Mouse (Mus musculus) regulatory T cell (primary cell): ENCODE measurements around the gene Tapbpl.

ENCODE experiments used
- in situ Hi-C: fragments of 300-600 bp; cut with MboI, MseI; formaldehyde crosslinking; loops from one replicate; pipeline ENCODE4 v1.15.1; 2025; ENCODE audit warnings: high pct_unique_total_duplicates

Tapbpl gene

GRCm38 (mm10) chr6:125240617-125241016 lies 9.0 kb upstream of the Tapbpl start:
- in situ Hi-C loops = no loop called here

DNA sequence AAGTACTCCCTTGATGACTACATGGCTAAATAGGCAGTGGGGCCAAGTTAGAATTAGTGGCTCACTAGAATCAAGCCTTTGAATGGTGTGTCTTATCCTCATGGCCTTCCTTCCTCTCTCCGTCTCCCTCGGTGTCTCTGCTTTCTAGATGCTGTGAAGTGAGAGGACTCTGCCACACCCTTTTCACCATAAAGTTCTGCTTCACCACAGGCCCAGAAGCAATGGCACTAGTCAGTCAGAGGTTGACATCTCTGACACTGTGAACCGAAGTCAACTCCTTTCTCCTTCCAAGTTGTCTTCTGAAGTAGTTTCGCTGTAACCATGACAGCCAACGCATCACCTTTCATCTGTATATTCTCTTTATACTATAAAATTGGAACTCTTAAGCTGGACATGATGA lies 7.9 kb upstream of the Tapbpl start:
- in situ Hi-C loops = no loop called here

GRCm38 (mm10) chr6:125238396-125238795 lies 6.7 kb upstream of the Tapbpl start:
- in situ Hi-C loops = no loop called here

- in situ Hi-C loops = no loop called here
Measured at GRCm38 (mm10) chr6:125237421-125237820, 5.8 kb upstream of the Tapbpl start.

DNA sequence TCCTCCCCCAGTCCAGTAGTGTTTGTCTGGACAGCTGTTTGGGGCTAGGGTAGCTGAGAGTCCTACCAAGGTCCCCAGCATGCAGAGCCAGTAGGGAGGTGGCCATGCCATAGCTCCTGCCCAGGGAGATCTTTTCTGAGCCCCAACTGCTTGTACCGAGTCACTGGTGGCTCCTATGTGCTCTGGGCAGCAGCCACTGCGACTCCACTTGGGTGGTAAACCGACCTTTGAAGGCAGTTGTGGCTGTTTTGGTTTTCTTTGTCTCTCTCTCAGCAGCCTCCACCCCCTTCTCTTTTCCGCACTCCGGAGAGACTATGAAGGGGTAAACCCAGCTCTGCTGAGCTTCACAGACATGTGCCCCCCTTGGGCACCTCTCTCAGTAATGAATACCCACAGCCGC lies 5.1 kb upstream of the Tapbpl start, which contains the start of gene Cd27:
Gene Cd27 (minus strand): TSS at position 229 of the 400 bp plus-strand sequence.
- in situ Hi-C loops = no loop called here

GRCm38 (mm10) chr6:125236341-125236740 lies 4.7 kb upstream of the Tapbpl start:
- in situ Hi-C loops = no loop called here

DNA sequence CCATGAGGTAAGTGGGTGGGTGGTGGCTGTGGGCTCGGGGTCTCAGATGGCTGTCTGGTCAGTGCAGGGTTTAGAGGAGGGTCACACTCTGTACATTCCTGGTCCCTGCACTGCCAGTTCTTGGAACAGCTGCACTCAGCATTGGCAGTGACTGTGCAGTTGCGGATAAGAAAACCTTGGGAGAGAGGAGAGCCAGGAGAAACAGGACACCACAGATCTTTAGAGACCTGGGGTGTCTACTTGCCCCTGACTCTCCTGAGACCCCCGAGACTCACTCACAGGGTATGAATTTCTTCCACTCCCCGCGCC lies 2.8 kb upstream of the Tapbpl start:
- in situ Hi-C loops = no loop called here

DNA sequence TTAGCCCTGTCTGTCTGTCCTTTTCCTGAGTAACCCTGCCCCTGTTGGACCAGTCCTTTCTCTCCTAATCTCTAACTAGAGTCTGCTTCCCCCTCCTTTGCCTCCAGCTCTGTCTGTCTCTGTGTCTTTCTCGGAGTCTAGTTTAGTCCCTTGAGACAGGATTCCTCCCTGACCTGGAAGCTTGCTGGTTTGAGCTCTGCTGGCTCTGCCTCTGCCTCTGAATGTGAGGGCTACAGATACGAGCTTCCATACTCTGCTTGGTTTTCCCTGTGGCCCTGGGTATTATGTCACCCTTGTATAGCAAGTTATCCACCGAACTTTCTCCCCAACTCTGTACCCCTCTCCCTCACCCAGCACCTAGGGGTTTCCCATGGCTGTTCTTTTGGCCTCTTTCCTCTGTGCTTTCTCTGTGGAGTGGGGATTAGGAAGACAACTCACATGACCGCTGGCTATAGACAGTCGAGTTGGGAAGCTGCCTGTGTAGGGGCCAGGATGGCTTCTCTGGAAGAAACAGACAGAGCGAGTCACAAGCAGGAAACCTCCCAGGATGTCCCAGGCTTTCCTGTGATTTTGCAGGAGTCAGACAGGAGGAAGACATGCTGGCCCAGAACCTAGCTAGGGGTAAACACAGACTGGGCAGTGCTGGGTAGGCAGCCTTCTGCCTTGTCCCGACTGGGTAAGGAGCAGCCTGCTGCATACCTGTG lies 2.3 kb upstream of the Tapbpl start:
- in situ Hi-C loops = no loop called here

GRCm38 (mm10) chr6:125232516-125232915 lies 856 bp upstream of the Tapbpl start:
- in situ Hi-C loops = no loop called here

DNA sequence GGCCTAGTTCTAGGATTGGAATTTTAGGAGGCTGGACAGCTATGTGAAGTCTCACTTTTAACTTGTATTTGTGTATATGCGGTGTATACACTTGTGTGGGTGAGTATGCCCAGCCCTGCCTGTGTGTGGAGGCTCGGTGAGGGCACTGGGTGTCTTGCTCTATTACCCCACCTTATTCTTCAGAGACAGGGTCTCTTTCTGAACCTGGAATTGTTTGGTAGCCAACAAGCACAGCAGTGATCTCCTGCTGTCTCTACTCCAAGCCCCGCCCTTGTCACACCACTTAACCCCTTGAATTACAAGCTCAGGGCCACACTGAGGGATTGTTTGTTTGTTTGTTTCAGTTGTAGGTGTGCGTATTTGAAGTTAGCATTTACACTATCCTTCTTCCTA lies 381 bp upstream of the Tapbpl start:
- in situ Hi-C loops = no loop called here

- in situ Hi-C loops = no loop called here
Measured at GRCm38 (mm10) chr6:125230571-125230970, 1.1 kb downstream of the Tapbpl start.

DNA sequence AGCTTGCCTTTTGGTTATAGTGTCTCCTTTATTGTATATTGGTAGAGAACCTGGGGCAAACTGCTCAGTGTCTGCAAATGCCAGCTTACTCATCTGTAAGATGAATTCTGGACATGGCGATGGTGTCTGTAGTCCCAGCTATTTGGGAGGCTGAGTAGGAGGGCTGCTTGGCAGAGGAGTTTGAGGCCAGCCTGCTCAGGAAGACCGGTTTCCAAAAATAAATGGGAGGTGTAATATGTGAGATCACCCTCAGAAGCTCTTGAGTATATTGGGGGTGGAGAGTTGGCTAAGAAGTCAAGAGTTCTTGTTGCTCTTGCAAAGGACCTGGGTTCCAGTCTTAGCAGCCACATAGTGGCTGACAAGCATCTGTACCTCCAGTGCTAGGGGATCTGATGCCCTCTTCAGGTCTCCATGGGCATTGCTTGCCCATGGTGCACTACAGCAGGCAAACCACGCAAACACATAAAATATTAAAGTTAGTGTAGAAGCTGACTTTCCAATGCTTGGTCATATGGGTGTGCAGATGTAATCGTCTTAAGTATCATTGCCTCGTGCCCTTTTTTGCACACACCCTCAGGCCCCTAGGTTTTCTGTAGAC lies 6.0 kb downstream of the Tapbpl start:
- in situ Hi-C loops = loop anchor here (5.0 kb wide), 1 partner anchor 37 kb away; no protein-coding TSS in a partner anchor

GRCm38 (mm10) chr6:125222577-125222976 lies 9.1 kb downstream of the Tapbpl start:
- in situ Hi-C loops = no loop called here

DNA sequence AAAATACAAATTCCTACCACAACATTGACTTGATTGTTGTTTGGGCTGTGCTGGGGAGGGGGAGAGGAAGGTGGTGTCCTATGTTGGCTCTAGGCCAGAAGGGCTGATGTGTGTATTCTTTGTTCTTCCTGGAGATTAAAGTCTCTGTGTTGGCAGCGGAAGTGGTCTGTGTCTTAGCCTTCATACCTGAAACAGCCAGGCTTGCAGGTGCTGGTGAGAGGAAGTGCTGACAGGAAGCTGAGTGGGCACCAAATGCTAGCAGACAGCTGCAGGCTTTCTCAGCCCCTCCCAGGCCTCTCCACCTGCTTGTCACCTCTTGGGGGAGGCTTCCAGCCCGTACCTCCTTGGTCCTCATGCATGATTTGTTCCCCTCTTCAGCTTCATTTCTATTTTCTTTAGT lies 9.5 kb downstream of the Tapbpl start:
- in situ Hi-C loops = no loop called here

- in situ Hi-C loops = no loop called here
Measured at GRCm38 (mm10) chr6:125221115-125221745, 10.4 kb downstream of the Tapbpl start.

GRCm38 (mm10) chr6:125218963-125219362 lies 12.7 kb downstream of the Tapbpl start:
- in situ Hi-C loops = no loop called here

GRCm38 (mm10) chr6:125217899-125218298 lies 13.8 kb downstream of the Tapbpl start:
- in situ Hi-C loops = no loop called here

- in situ Hi-C loops = no loop called here
Measured at GRCm38 (mm10) chr6:125216898-125217297, 14.8 kb downstream of the Tapbpl start.

GRCm38 (mm10) chr6:125215148-125215954 lies 16.3 kb downstream of the Tapbpl start, which contains the start of gene Vamp1:
Vamp1 (plus strand) TSS chr6:125215551.
- in situ Hi-C loops = no loop called here

- in situ Hi-C loops = no loop called here
Measured at GRCm38 (mm10) chr6:125213715-125214114, 17.9 kb downstream of the Tapbpl start.

DNA sequence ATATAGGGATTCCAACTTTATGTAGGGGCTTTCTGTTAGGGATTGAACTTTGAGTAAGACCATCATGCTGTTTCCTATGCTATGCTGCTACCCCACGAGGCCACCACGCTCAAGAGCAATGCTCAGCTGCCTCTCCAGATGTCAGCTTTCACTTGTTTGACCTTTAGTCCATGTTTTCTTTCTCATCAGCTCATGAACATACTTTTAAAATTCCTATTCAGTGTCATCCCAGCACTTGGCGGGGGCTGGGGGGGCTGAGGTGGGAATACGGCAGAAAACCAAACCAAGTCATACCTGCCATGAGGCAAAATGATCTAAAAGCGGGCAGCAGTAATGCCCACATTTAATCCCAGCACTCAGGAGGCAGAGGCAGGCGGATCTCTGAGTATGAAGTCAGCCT lies 18.5 kb downstream of the Tapbpl start:
- in situ Hi-C loops = no loop called here

GRCm38 (mm10) chr6:125212621-125213020 lies 19.0 kb downstream of the Tapbpl start:
- in situ Hi-C loops = no loop called here
